Mouse (Mus musculus): ENCODE results near the gene Dnmt3a.

DNA sequence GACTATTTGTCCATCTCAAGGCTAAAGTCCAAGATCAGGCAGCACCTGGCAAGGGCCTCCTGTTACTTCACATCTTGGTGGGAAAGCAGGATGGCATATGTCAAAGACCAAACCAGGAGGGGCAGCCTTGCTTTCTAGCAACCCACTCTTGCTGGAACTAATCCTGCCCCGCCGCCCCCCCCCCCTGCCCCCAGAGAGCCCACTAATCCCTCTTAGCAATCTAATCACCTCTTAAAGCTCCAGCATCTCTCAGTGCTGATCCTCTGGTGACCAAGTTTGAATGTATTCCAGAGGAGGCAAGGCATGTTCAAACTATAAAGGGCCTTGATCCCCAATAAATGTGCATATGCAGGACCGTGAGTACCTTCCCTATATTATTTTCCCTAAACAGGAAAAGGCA, 18.8 kb upstream of the Dnmt3a start:
- TF ChIP-seq POLR2A (IDR thresholded peaks at IDR 0.05; ENCODE audit: borderline replicate concordance, control insufficient read depth, low read depth, low read length), result no peak
- TF ChIP-seq CTCF (IDR thresholded peaks at IDR 0.05; ENCODE audit: control insufficient read depth, insufficient read depth, low read length), result no peak
